Mouse (Mus musculus) C2C12 (cell line): ENCODE measurements around the gene Vmn1r208.
"Not testable (repeated sequence)": the region's sequence is repeated elsewhere in the genome, so short reads cannot be mapped to it uniquely, and the experiment has no call there.

Experiments used
- CEBPB ChIP-seq: IDR thresholded peaks from one replicate; pipeline ENCODE4 v1.6.1; 2011; ENCODE audit warnings: low read depth, mild to moderate bottlenecking, control low read depth, moderate library complexity
- CTCF ChIP-seq: IDR thresholded peaks from one replicate; pipeline ENCODE4 v1.5.1; 2011; ENCODE audit not compliant: control insufficient read depth, insufficient read depth, insufficient read length
- MAX ChIP-seq: IDR thresholded peaks from one replicate; pipeline ENCODE4 v1.6.1; 2011; ENCODE audit warnings: mild to moderate bottlenecking, control low read depth
- MYOG ChIP-seq: IDR thresholded peaks from one replicate; pipeline ENCODE4 v1.6.1; 2011; ENCODE audit not compliant: control insufficient read depth, insufficient read length; ENCODE audit errors: extremely low read depth
- USF1 ChIP-seq: IDR thresholded peaks from one replicate; pipeline ENCODE4 v1.6.1; 2011; ENCODE audit warnings: low read depth, mild to moderate bottlenecking, control low read depth, moderate library complexity

GRCm38 (mm10) chr13:22788096-22788495 is 10.9 kb upstream of the Vmn1r208 start:
- not testable (repeated sequence) for TF ChIP-seq CTCF, MYOG, CEBPB, MAX, USF1
